Mouse (Mus musculus) heart, adult 2 months (tissue): Measurements from ENCODE around the gene Slc25a48. TPM values are rescaled to one million over a fixed set of nuclear protein-coding genes. Genes with fewer than 3 reads are reported as not detected.

ENCODE experiments used
- DNase-seq, 2 experiments: peaks; one replicate each; pipeline ENCODE4 v3.0.0; 2021
- H3K27ac ChIP-seq: fragments of 200-600 bp; 2 replicates; pipeline ENCODE4 v1.8.1; 2022
- H3K27me3 ChIP-seq: fragments of 200-500 bp; 2 replicates; pipeline ENCODE4 v1.6.1; 2012; ENCODE audit warnings: mild to moderate bottlenecking, low read length, inconsistent platforms, mixed read lengths; ENCODE audit not compliant: control insufficient read depth, insufficient read depth
- H3K36me3 ChIP-seq: fragments of 200-500 bp; 2 replicates; pipeline ENCODE4 v1.6.1; 2012; ENCODE audit warnings: low read length, inconsistent platforms; ENCODE audit not compliant: control insufficient read depth, insufficient read depth
- H3K4me1 ChIP-seq: fragments of 200-500 bp; 2 replicates; pipeline ENCODE4 v1.6.1; 2011; ENCODE audit warnings: low read length; ENCODE audit not compliant: control insufficient read depth, insufficient read depth
- H3K4me3 ChIP-seq: fragments of 200-600 bp; 2 replicates; pipeline ENCODE4 v1.8.1; 2022
- H3K79me2 ChIP-seq: fragments of 200-500 bp; replicated peaks from 2 replicates; pipeline ENCODE4 v1.6.1; 2012; ENCODE audit warnings: mild to moderate bottlenecking, inconsistent platforms, low read length, moderate library complexity, mixed read lengths; ENCODE audit not compliant: control insufficient read depth, insufficient read depth
- H3K9ac ChIP-seq: fragments of 200-500 bp; 2 replicates; pipeline ENCODE4 v1.6.1; 2012; ENCODE audit warnings: low read depth, mild to moderate bottlenecking, control low read depth, inconsistent platforms, low read length, mixed read lengths
- CTCF ChIP-seq: fragments of 200-600 bp; IDR thresholded peaks from 2 replicates; pipeline ENCODE4 v1.8.1; 2022; ENCODE audit warnings: antibody characterized with exemption, mild to moderate bottlenecking, moderate library complexity
- EP300 ChIP-seq: fragments of 200-500 bp; IDR thresholded peaks from 2 replicates; pipeline ENCODE4 v1.6.1; 2011; ENCODE audit warnings: low read depth, low read length, control low read depth; ENCODE audit not compliant: insufficient read depth
- POLR2A ChIP-seq: fragments of 200-500 bp; IDR thresholded peaks from 2 replicates; pipeline ENCODE4 v1.6.1; 2011; ENCODE audit warnings: mild to moderate bottlenecking, low read depth, low read length, control low read depth; ENCODE audit not compliant: insufficient read depth
- WGBS: fragments of 180-500 bp; shearing (Covaris S2); methylation state at CpG from one replicate; pipeline ENCODE4 v1.1.7; 2018; 5-methylcytosine and 5-hydroxymethylcytosine counted together
- intact Hi-C: fragments of 180-260 bp; cut with DNase I; formaldehyde crosslinking; loops from one replicate; pipeline ENCODE4 v1.15.1; 2025
- polyA plus RNA-seq: library from polyadenylated mRNA; depleted of rRNA; stranded (reverse); fragments of >200 nt; gene quantifications from 2 replicates; pipeline ENCODE4 v1.2.3, GENCODE M21; 2012
- total RNA-seq, 2 experiments: library from RNA; stranded (reverse); gene quantifications; 2 replicates each; pipeline ENCODE4 v1.2.3; 2021

The Slc25a48 gene
- total and polyA plus RNA-seq, 3 experiments: 0.08 to 0.27 (median 0.16) TPM

DNA sequence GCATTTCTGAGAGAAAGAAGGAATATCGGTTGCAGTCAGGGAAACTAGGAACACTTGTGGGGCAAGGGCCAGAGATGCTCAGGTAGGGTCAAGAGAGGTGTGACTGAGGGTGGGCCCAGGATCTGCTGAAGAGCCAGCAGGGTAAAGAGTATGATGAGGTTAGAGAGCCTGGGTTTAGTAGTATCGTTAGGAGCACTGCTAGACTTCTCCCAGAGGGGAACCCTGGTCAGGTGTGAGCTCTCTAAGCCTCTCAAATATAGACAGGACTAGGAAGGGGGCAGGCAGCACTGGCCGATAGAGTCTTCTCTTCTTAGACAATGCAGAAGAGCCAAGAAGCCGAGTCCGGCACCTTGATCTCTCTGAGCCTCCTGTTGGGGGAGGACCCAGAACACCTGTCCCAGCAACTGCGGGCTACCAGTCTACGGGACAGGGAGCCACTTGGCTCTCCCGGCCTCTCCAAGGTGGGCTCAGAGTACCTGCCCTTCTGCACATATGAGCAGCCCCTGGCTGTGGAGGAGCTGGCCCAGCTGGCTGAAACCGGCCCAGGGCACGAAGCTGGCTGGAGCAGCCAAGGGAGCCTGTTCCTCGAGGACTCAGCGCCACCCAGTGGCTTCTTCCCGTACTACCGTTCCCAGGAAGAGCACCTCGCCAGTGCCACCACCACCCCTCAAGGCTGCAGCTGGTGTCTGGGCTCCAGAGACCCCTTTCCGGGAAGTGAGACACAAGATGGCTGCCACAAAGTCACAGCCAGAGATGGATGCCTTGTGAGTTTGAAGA, 9.2 kb upstream of the Slc25a48 start:
- 28% methylated on average over 16 of the region's 16 CpGs for WGBS
- H3K4me3 ChIP-seq: no peak overlapping the region
- TF ChIP-seq CTCF: peak; percentile 78
- no peak for TF ChIP-seq POLR2A
- TF ChIP-seq EP300: no peak

DNA sequence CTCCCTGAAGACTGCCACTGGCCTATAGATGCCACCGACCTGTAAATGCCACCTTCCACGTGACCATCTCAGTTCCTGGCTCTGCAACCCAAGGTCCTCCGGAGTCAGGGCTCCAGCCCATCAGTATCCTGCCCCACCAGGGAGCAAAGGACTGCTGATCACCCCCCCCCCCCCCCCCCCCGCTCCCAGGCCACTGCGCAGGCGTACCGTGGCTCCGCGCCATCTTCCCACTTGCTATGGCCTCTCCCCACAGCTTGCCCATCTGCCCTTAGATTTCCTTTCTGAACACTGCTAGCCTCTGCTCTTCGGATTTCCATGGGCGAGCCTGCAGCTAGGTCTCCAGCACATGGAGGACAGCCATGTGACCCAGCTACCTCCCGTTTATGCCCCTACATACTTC, 5.7 kb upstream of the Slc25a48 start:
- no peak for DNase-seq
- no peak for TF ChIP-seq POLR2A
- TF ChIP-seq CTCF: no peak
- no peak for TF ChIP-seq EP300
- H3K36me3 ChIP-seq: no peaks in the 10 kb centered on the region
- peaks cover 3% of the 10 kb centered on the region for H3K27me3 ChIP-seq
- 83% methylated on average over 12 of the region's 12 CpGs for WGBS
- no peaks in the 10 kb centered on the region for H3K79me2 ChIP-seq
- H3K4me1 ChIP-seq: no peaks in the 10 kb centered on the region
- H3K4me3 ChIP-seq: no peak overlapping the region
- no peak overlapping the region for H3K27ac ChIP-seq
- no peak overlapping the region for H3K9ac ChIP-seq
- intact Hi-C loops: no loop called here

More for the DNA sequence above, 9.2 kb upstream of the Slc25a48 start:
- H3K9ac ChIP-seq: no peak overlapping the region
- no peak overlapping the region for H3K27ac ChIP-seq
- H3K27me3 ChIP-seq: no peaks in the 10 kb centered on the region
- peak; percentile 41 to 73 for DNase-seq
- no peaks in the 10 kb centered on the region for H3K4me1 ChIP-seq
- intact Hi-C loops: loop anchor here (1.0 to 2.0 kb wide), 2 partner anchors 150 to 232 kb away; no protein-coding TSS in a partner anchor
- H3K79me2 ChIP-seq: no peaks in the 10 kb centered on the region
- no peaks in the 10 kb centered on the region for H3K36me3 ChIP-seq

DNA sequence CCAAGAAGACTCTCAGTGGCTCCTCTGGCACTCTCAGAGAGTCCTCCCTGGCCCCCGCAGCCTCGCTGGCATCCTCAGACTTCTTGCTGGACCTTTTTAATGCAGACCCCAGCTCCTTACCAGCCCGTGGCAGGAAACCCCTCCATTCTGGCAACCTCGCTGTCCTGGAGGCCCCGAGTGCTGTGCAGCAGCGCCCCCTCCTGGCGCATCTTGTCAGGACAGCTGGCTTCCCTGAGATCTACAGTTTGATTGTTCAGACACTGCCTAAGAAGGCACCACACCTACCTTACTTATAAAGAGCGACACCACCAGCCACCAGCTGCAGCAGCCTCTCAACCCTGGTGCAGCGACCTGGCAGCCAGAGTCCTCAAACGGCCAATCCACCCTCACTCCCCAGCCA, 4.7 kb upstream of the Slc25a48 start:
- Histone ChIP-seq H3K36me3 (no peaks in the 10 kb centered on the region), H3K27me3 (peaks cover 5% of the 10 kb centered on the region), H3K79me2 (no peaks in the 10 kb centered on the region), H3K27ac (no peak overlapping the region), H3K4me1 (no peaks in the 10 kb centered on the region), H3K9ac (no peak overlapping the region), H3K4me3 (no peak overlapping the region)
- TF ChIP-seq POLR2A (no peak), CTCF (peak; percentile 66), EP300 (no peak)
- 23% methylated on average over 10 of the region's 10 CpGs for WGBS
- intact Hi-C loops: no loop called here
- DNase-seq: peak in 1 of 2 experiments; percentile 40

DNA sequence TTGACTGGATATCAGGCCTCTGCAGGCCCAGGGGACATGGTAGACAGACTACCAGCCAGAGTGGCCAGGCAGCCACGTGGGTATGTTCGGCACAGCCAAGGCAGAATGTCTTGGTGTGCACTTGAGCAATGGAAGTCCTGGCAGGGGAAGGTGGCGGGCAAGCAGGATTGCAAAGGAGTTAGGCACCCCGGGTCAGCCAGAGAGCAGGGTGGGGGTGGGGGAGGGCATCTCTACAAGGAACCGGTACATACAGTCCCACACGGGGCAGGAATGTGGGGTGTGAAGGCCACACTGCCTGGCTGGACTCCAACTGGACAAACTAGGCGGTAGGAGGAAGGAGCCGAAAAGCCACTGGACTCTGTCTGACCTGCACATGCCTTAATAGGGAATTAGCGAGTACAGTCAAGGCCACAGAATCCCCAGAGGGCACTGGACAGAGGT, 3.8 kb upstream of the Slc25a48 start:
- peak in 1 of 2 experiments; percentile 14 for DNase-seq
- Histone ChIP-seq H3K27ac (no peak overlapping the region), H3K27me3 (peaks cover 8% of the 10 kb centered on the region)

DNA sequence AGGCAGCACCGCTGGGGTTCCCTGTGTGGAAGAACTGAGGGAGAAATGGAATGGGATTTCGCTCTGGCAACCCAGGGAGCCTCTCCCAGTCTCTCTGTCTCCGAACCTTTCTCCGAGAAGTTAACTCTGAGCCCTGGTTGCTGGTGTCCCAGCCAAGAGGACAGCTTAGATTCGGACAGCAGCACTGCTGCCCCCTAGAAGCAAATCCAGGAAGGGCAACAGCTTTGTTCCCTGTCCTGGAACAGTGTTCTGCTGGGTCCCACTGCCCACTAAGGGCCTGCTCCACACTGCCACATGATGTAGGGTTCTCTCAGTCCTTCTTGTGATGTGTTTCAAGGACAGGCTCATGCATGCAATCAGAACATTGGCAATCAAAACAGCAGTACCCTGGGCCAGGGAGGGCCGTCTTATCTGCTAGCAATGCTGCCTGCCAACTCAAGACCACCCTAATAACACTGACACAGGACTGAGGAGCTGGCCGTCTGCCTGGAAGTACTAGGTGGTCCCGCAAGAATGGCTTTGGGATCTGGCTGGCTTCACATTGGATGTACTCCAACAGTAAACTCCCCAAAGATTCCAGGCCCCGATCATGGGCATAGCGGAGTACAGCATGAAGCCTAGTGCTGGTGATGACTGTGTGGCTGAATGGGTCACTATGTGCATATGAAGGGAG, 2.4 kb upstream of the Slc25a48 start:
- H3K9ac ChIP-seq: no peak overlapping the region
- intact Hi-C loops: no loop called here
- 64% methylated on average over 10 of the region's 10 CpGs for WGBS
- H3K27ac ChIP-seq: no peak overlapping the region
- H3K4me3 ChIP-seq: no peak overlapping the region
- no peaks in the 10 kb centered on the region for H3K79me2 ChIP-seq
- H3K27me3 ChIP-seq: peaks cover 8% of the 10 kb centered on the region
- TF ChIP-seq POLR2A (no peak), EP300 (no peak), CTCF (no peak)
- no peak for DNase-seq
- no peaks in the 10 kb centered on the region for H3K4me1 ChIP-seq
- no peaks in the 10 kb centered on the region for H3K36me3 ChIP-seq

More for the DNA sequence above, 3.8 kb upstream of the Slc25a48 start:
- Histone ChIP-seq H3K4me3 (no peak overlapping the region), H3K4me1 (no peaks in the 10 kb centered on the region), H3K79me2 (no peaks in the 10 kb centered on the region), H3K9ac (no peak overlapping the region), H3K36me3 (no peaks in the 10 kb centered on the region)
- intact Hi-C loops: no loop called here
- TF ChIP-seq POLR2A: no peak
- no peak for TF ChIP-seq CTCF
- no peak for TF ChIP-seq EP300
- WGBS: 65% methylated on average over 9 of the region's 9 CpGs

DNA sequence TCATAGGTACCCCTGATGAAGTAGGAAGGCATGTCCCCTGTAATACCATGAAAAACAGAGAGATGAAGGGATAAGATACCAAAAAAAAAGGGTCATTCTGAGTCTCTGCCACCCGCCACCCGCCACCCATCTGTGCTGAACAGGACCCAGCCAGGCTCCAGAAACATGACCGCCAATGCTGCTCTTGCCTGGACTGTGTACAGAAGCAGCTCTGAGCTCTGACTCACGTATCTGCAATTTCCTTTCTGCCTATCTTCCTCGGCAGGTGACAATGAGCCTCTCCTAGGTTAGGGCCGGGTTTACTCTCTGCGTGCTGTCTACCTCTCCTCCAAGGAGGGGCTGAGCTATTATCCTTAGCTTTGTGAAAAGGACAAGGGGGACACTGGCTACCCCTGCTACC, 5.3 kb downstream of the Slc25a48 start:
- Histone ChIP-seq H3K4me3 (no peak overlapping the region), H3K4me1 (no peaks in the 10 kb centered on the region), H3K27me3 (peaks cover 4% of the 10 kb centered on the region), H3K9ac (no peak overlapping the region), H3K79me2 (no peaks in the 10 kb centered on the region), H3K27ac (no peak overlapping the region), H3K36me3 (no peaks in the 10 kb centered on the region)
- TF ChIP-seq EP300: no peak
- no peak for TF ChIP-seq CTCF
- 55% methylated on average over 7 of the region's 7 CpGs for WGBS
- intact Hi-C loops: no loop called here
- no peak for DNase-seq
